In the genomic region with DNA sequence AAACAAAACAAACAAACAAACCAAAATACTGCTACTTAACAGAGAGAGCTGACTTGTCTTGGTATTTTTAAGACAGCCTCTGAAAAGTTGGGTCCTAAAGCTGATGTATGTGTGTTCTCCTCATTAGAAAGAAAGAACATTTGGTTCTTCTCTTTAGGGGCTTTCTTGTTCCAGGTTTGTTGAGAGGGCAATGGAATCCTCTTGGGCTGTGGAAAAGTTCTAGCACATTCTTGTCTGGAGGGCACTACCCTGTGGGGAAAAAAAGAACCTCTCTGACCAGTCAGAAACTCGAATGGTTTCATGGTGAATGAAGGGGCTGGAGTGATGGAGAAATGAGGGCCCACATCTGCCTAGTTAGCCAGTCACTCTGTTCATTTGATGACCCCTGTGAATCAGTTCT, we compare ENCODE assay signal across 35 mouse cellular contexts.
"Had no signal": no experiment of that assay in that cellular context is flagged by ENCODE, and none has a peak within 500 bp of the region (broad histone marks: within the 10 kb centered on the region; RNA-seq: fewer than 3 reads in every experiment).

No protein-coding gene starts in this region.

- DNase-seq: heart, postnatal 10 days; heart, postnatal 14 days; heart, postnatal 36 days; heart, postnatal 4 days; kidney, adult 11 months; kidney, adult 18-20 months; kidney, adult 2 months; kidney, adult 8-10 months; kidney, adult 9 months; kidney, postnatal 10 days; kidney, postnatal 14 days; kidney, postnatal 25 days; kidney, postnatal 36 days; kidney, postnatal 4 days; layer of hippocampus, adult 9-11 months; layer of hippocampus, postnatal 36 days had no signal

- H3K4me3 ChIP-seq: heart, embryonic 10.5 days; heart, embryonic 12.5 days; heart, embryonic 13.5 days; heart, embryonic 15.5 days; hindbrain, embryonic 10.5 days; hindbrain, embryonic 12.5 days; hindbrain, embryonic 13.5 days; hindbrain, embryonic 15.5 days; intestine, embryonic 15.5 days; kidney, embryonic 15.5 days; layer of hippocampus, adult 2 months had no signal

- H3K4me1 ChIP-seq: heart, embryonic 10.5 days; heart, embryonic 12.5 days; heart, embryonic 13.5 days; heart, embryonic 15.5 days; hindbrain, embryonic 10.5 days; hindbrain, embryonic 12.5 days; hindbrain, embryonic 13.5 days; hindbrain, embryonic 15.5 days; intestine, embryonic 15.5 days; kidney, embryonic 15.5 days had no signal

- H3K9ac ChIP-seq: heart, embryonic 12.5 days; heart, embryonic 13.5 days; heart, embryonic 15.5 days; hindbrain, embryonic 12.5 days; hindbrain, embryonic 13.5 days; hindbrain, embryonic 14.5 days; hindbrain, embryonic 15.5 days; intestine, embryonic 15.5 days; kidney, embryonic 15.5 days had no signal

- H3K9me3 ChIP-seq: heart, embryonic 10.5 days; heart, embryonic 12.5 days; heart, embryonic 13.5 days; heart, embryonic 15.5 days; hindbrain, embryonic 10.5 days; hindbrain, embryonic 12.5 days; hindbrain, embryonic 13.5 days; hindbrain, embryonic 15.5 days; intestine, embryonic 15.5 days; kidney, embryonic 15.5 days had no signal

- H3K4me2 ChIP-seq: heart, embryonic 11.5 days; heart, embryonic 12.5 days; heart, embryonic 13.5 days; heart, embryonic 15.5 days; hindbrain, embryonic 12.5 days; hindbrain, embryonic 13.5 days; hindbrain, embryonic 14.5 days; hindbrain, embryonic 15.5 days; intestine, embryonic 15.5 days; kidney, embryonic 15.5 days had no signal

- H3K27me3 ChIP-seq: heart, embryonic 12.5 days; heart, embryonic 13.5 days; heart, embryonic 15.5 days; hindbrain, embryonic 12.5 days; hindbrain, embryonic 13.5 days; hindbrain, embryonic 15.5 days; intestine, embryonic 15.5 days; kidney, embryonic 15.5 days had no signal

- H3K27ac ChIP-seq: heart, embryonic 10.5 days; heart, embryonic 13.5 days; heart, embryonic 15.5 days; hindbrain, embryonic 10.5 days; hindbrain, embryonic 12.5 days; hindbrain, embryonic 13.5 days; hindbrain, embryonic 14.5 days; hindbrain, embryonic 15.5 days; hindbrain, postnatal 0 days; intestine, embryonic 15.5 days; kidney, embryonic 15.5 days; kidney, postnatal 0 days; layer of hippocampus, adult 2 months had no signal

- ATAC-seq: hindbrain, embryonic 16.5 days; hindbrain, postnatal 0 days; inflammation-experienced regulatory T-cells, adult 6 months; intestine, embryonic 15.5 days; intestine, embryonic 16.5 days; intestine, postnatal 0 days had no signal

- H3K36me3 ChIP-seq: heart, embryonic 10.5 days; heart, embryonic 12.5 days; heart, embryonic 13.5 days; heart, embryonic 15.5 days; hindbrain, embryonic 10.5 days; hindbrain, embryonic 12.5 days; hindbrain, embryonic 13.5 days; hindbrain, embryonic 15.5 days; intestine, embryonic 15.5 days; kidney, embryonic 15.5 days had no signal
